Mouse (Mus musculus) midbrain, postnatal 0 days (tissue): ENCODE measurements at regions not wholly inside any gene's neighbourhood (a gene's known extent, or its start where the extent isn't known, plus 50 kb on each side); places are given as distances from the start of the nearest gene placed in this dataset.

Source experiments
- ATAC-seq: fragments of 200-750 bp; cut with Nextera tagmentation; 2 replicates; pipeline ENCODE4 v1.8.0; 2017; ENCODE audit warnings: moderate number of reproducible peaks, mild to moderate bottlenecking, moderate TSS enrichment, moderate library complexity; ENCODE audit not compliant: low FRiP score
- DNase-seq: peaks from one replicate; pipeline ENCODE4 v3.0.0-alpha.2; 2015; ENCODE audit warnings: low spot score
- H3K27ac ChIP-seq: fragments of 300-500 bp; sonication (generic); 2 replicates; pipeline ENCODE4 v1.5.1; 2014; ENCODE audit warnings: low read depth, mild to moderate bottlenecking, low read length, mixed read lengths
- H3K27me3 ChIP-seq: fragments of 300-500 bp; sonication (generic); 2 replicates; pipeline ENCODE4 v1.6.1; 2014; ENCODE audit warnings: low read length, control low read depth, mixed read lengths; ENCODE audit not compliant: insufficient read depth
- H3K36me3 ChIP-seq: fragments of 300-500 bp; sonication (generic); 2 replicates; pipeline ENCODE4 v1.6.1; 2014; ENCODE audit warnings: low read length, control low read depth, mixed read lengths; ENCODE audit not compliant: insufficient read depth
- H3K4me1 ChIP-seq: fragments of 300-500 bp; sonication (generic); 2 replicates; pipeline ENCODE4 v1.6.1; 2014; ENCODE audit warnings: mild to moderate bottlenecking, control low read depth, antibody characterized with exemption, low read length, mixed read lengths; ENCODE audit not compliant: insufficient read depth
- H3K4me2 ChIP-seq: fragments of 300-500 bp; sonication (generic); 2 replicates; pipeline ENCODE4 v1.6.1; 2014; ENCODE audit warnings: low read depth, mild to moderate bottlenecking, low read length, mixed read lengths; ENCODE audit not compliant: poor library complexity, severe bottlenecking
- H3K4me3 ChIP-seq: fragments of 300-500 bp; sonication (generic); 2 replicates; pipeline ENCODE4 v1.5.1; 2014; ENCODE audit warnings: low read depth, mild to moderate bottlenecking, low read length, moderate library complexity
- H3K9ac ChIP-seq: fragments of 300-500 bp; sonication (generic); replicated peaks from 2 replicates; pipeline ENCODE4 v1.6.1; 2014; ENCODE audit warnings: mild to moderate bottlenecking, low read length, moderate library complexity, mixed read lengths; ENCODE audit not compliant: poor library complexity, severe bottlenecking
- H3K9me3 ChIP-seq: fragments of 300-500 bp; sonication (generic); 2 replicates; pipeline ENCODE4 v1.6.1; 2016; ENCODE audit warnings: low read length, control low read depth
- CTCF ChIP-seq: IDR thresholded peaks from 2 replicates; pipeline ENCODE4 v1.5.1; 2016; ENCODE audit warnings: antibody characterized with exemption, mild to moderate bottlenecking
- WGBS: fragments of 180-500 bp; shearing (Covaris S2); extraction: QIAGEN DNeasy Blood & Tissue Kit; methylation state at CpG from one replicate; pipeline ENCODE4 v1.1.7; 2014; 5-methylcytosine and 5-hydroxymethylcytosine counted together

- no peaks in the 10 kb centered on the region for H3K27me3 ChIP-seq
- no peaks in the 10 kb centered on the region for H3K36me3 ChIP-seq
- 88% methylated on average over 2 of the region's 2 CpGs for WGBS
- no peak overlapping the region for H3K4me3 ChIP-seq
- DNase-seq (no peak), ATAC-seq (no peak)
- no peaks in the 10 kb centered on the region for H3K4me1 ChIP-seq
- H3K9me3 ChIP-seq: no peaks in the 10 kb centered on the region
- no peak overlapping the region for H3K4me2 ChIP-seq
- H3K9ac ChIP-seq: no peak overlapping the region
- TF ChIP-seq CTCF: no peak
- H3K27ac ChIP-seq: no peak overlapping the region
These were observed 232.5 kb downstream of the Cd47 start for GRCm38 (mm10) chr16:50032798-50033197.

- Histone ChIP-seq H3K27me3 (no peaks in the 10 kb centered on the region), H3K9ac (no peak overlapping the region), H3K9me3 (no peaks in the 10 kb centered on the region), H3K27ac (no peak overlapping the region), H3K36me3 (no peaks in the 10 kb centered on the region), H3K4me2 (peak overlapping the region; percentile 6; the same call in 1 of the 2 replicates), H3K4me3 (no peak overlapping the region), H3K4me1 (no peaks in the 10 kb centered on the region)
- ATAC-seq (no peak), DNase-seq (peak; percentile 48)
- 18% methylated on average over 5 of the region's 5 CpGs for WGBS
- TF ChIP-seq CTCF: peak; percentile 61
These were observed 236.0 kb downstream of the Cd47 start for GRCm38 (mm10) chr16:50036296-50036734.

- 93% methylated on average over 1 of the region's 1 CpGs for WGBS
- H3K9me3 ChIP-seq: no peaks in the 10 kb centered on the region
- no peak overlapping the region for H3K27ac ChIP-seq
- no peak for ATAC-seq
- TF ChIP-seq CTCF: no peak
- no peak for DNase-seq
- H3K4me2 ChIP-seq: no peak overlapping the region
- H3K9ac ChIP-seq: no peak overlapping the region
- H3K4me3 ChIP-seq: no peak overlapping the region
- H3K4me1 ChIP-seq: no peaks in the 10 kb centered on the region
- H3K27me3 ChIP-seq: no peaks in the 10 kb centered on the region
- no peaks in the 10 kb centered on the region for H3K36me3 ChIP-seq
These were observed 243.8 kb downstream of the Cd47 start for GRCm38 (mm10) chr16:50044103-50044502.

- Histone ChIP-seq H3K9me3 (no peaks in the 10 kb centered on the region), H3K4me2 (peak overlapping the region; percentile 68), H3K9ac (peak overlapping the region; percentile 44; the same call in 1 of the 2 replicates), H3K27ac (0 out of 2 replicates have a peak overlapping the region, but pooled peaks have one; percentile 18), H3K4me3 (peak overlapping the region; percentile 43), H3K27me3 (no peaks in the 10 kb centered on the region), H3K4me1 (no peaks in the 10 kb centered on the region), H3K36me3 (no peaks in the 10 kb centered on the region)
- peak; percentile 83 for TF ChIP-seq CTCF
- WGBS: 10% methylated on average over 32 of the region's 32 CpGs
- DNase-seq (peak; percentile 82), ATAC-seq (peak; percentile 81)
These were observed 245.5 kb downstream of the Cd47 start for GRCm38 (mm10) chr16:50045552-50046547.

- WGBS: 85% methylated on average over 4 of the region's 4 CpGs
- Histone ChIP-seq H3K36me3 (no peaks in the 10 kb centered on the region), H3K9ac (no peak overlapping the region), H3K9me3 (no peaks in the 10 kb centered on the region), H3K4me1 (no peaks in the 10 kb centered on the region), H3K27me3 (no peaks in the 10 kb centered on the region), H3K4me2 (no peak overlapping the region), H3K27ac (no peak overlapping the region), H3K4me3 (no peak overlapping the region)
- no peak for ATAC-seq
- no peak for DNase-seq
- TF ChIP-seq CTCF: no peak
These were observed 263.2 kb downstream of the Cd47 start for GRCm38 (mm10) chr16:50063540-50063939.
